Mouse (Mus musculus): Measurements from ENCODE around the gene Cyp3a41a.
"Not testable (repeated sequence)": the region's sequence is repeated elsewhere in the genome, so short reads cannot be mapped to it uniquely, and the experiment has no call there.

Gene Cyp3a41a

DNA sequence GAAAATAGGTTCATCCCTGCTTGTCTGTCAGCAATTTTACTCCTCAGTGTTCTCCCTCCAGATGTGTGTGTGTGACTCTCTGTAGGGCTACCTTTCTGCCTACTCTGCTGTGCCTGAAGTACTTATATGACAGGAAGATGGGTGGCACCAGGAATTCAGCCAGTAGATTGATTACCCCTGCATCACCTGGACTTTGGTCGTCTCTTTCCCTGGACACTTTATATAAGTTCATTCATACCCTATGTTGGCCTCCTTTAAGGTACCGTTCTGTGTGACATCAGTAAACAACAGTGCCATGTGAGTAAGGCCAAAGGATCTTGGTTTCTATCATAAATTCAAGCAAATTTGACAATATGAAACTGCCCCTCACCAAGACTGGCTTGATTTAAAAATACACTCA is at the start of gene Cyp3a41a:
TSS of gene Cyp3a41a (minus strand) at position 101 of the 400 bp plus-strand sequence.
- DNase-seq (ENCODE audit: low read depth, low spot score) = not testable (repeated sequence)

DNA sequence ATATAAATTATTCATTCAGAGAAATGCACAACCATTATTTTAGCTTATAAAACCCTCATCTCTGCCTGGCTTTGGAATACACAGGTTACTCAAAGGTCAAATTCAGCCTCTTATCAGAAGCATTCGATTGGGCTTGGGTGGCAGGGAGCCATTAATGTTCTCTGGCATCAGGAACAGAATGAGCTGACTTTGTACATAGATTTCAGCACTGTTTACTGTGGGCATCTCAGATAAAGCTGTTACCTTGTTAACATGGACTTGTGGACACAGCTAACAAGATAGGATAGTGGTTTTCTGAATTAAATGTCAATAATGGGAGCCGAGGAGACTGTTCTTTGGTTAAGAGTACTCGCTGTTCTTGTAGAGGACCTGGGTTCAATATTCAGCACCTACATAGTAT is 17.6 kb upstream of the Cyp3a41a start:
- DNase-seq (ENCODE audit: low read depth, low spot score) = not testable (repeated sequence)

DNA sequence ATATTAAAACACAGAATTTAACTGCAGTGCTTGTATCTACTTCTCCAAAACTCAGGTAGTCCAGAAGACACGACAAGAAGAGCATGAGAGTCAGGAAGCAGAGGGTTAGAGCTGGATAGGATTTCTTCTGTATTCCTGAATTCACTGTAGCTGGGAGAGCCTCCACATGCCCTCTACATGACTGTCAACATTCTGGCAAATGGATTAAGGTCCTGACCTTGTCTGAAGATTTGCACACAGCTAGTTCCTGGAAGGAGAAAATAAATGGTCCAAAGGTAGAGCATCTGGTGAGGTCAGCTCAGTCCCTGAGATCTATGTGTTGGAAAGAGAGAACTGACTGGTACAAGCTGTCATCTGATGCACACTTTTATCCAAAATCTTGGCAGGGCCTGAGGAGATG is 5.6 kb downstream of the Cyp3a41a start:
- DNase-seq (ENCODE audit: low read depth, low spot score) = not testable (repeated sequence)

DNA sequence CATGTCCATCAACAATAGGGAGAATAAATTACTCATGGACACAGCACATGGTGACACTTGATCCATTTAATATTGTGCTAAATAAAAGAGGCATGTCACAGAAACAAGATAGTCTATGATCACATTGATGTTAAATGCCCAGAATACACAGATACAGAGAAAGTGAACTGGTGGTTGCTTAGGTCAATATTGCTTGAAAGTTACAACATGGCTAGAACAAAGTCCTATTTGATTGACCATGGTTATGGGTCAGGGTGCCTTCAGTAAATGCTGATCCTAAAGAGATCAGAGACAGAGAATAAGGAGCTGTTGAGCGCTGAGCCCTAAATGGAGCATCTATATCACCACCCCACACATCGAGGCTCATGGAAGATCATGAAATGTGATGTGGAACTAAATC is 12.6 kb downstream of the Cyp3a41a start:
- not testable (repeated sequence) for DNase-seq (ENCODE audit: low read depth, low spot score)

DNA sequence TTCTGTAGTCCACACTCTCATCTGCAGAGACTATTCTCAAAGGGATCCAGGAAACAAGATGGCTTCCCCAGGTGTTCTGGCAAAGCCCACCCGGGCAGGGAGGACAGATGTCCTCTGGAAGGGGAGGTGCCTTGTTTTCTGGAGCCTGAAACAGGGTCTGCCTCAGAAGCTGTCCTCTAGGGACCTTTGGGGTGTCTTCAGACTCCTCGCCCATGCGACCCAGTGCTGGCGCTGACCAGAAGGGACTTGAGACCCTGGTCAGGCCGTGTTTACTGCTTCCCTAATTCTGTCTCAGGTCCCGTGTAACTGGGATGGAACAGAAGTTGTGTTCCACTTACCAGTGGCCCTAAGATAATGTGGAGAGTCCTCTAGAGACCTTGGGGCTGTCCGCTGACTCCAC is 57.9 kb downstream of the Cyp3a41a start:
- DNase-seq (ENCODE audit: low read depth, low spot score) = no peak

DNA sequence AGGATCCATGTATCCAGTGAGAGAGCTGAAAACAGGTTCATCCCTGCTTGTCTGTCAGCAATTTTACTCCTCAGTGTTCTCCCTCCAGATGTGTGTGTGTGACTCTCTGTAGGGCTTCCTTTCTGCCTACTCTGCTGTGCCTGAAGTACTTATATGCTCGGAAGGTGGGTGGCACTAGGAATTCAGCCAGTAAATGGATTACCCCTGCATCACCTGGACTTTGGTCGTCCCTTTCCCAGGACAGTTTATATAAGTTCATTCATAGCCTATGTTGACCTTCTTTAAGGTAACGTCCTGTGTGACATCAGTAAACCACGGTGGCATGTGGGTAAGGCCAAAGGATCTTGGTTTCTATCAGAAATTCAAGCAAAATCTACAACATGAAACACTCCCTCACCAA is 72.2 kb downstream of the Cyp3a41a start:
- DNase-seq (ENCODE audit: low read depth, low spot score) = no peak
